Mouse (Mus musculus): Measurements from ENCODE around the gene Klk12.

Gene Klk12

GRCm38 (mm10) chr7:43797333-43797769 is 28.7 kb downstream of the Klk12 start, which contains the start of gene Klk8:
Gene Klk8, plus strand, starts transcription at chr7:43797577.
- DNase-seq = no peak

DNA sequence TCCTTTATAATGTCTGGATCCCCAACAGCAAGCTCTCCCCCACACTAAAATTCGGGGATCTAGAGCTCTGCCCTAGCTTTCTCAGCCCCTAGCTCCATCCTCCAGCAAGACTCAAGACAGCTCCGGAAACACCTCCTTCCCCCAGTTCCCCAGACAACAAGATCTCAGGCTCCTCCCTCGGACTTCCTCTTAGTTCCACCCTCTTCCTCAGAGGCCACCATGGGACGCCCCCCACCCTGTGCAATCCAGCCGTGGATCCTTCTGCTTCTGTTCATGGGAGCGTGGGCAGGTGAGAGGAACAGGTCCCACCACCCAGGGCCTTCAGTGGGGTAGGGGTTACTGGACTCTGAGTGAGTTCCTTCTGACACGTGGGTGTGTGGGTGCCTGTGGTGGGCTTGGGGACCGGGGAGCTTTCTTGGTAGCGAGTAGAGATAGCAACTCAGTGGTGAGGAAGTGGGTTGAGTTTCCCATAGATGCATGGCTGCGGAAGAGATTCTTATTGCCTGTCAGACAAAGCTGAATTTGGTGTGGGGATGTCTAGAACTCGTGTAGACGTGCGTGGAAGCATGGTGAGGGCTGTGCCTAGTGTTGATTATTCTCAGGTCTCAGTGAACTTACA is 29.3 kb downstream of the Klk12 start:
- no peak for DNase-seq

DNA sequence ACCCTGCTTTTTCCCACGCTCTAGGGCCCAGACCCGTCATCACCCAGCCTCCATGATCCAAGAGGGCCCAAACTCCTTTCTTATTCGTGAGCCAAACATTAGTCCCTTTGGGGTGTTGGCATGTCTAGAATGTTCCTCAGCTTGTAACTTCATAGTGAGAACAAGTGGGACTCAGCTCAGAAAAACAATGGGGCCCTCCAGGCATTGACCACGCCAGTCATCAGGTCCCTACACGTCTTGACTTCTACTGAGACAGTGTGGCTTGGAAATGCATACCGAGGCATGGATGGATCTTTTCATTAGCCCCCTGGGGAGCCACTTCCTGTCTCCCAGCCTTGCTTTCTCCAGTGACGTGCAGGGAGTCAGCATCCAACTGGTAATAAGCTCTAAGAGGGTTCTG is 31.2 kb downstream of the Klk12 start:
- DNase-seq = no peak

GRCm38 (mm10) chr7:43810994-43811393 is 42.3 kb downstream of the Klk12 start, which contains the start of gene Klk7:
Gene Klk7, plus strand, starts transcription at chr7:43811294.
- no peak for DNase-seq

DNA sequence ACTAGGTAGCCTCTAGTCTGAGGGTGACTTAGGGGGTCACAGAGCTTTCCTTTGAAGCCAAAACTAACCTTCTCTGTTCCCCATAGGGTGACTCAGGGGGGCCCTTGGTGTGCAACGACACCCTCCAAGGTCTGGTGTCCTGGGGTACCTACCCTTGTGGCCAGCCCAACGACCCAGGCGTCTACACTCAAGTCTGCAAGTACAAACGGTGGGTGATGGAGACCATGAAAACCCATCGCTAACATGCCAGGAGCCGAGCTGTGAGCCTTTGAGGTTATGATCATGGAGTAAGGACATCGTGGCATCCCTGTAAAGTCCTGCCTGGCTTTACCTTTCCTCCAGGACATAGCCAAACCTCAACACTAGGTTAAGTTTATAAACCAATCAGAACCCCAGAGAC is 46.5 kb downstream of the Klk12 start:
- no peak for DNase-seq

- DNase-seq = no peak
Measured at GRCm38 (mm10) chr7:43816746-43817145, 48.0 kb downstream of the Klk12 start.

DNA sequence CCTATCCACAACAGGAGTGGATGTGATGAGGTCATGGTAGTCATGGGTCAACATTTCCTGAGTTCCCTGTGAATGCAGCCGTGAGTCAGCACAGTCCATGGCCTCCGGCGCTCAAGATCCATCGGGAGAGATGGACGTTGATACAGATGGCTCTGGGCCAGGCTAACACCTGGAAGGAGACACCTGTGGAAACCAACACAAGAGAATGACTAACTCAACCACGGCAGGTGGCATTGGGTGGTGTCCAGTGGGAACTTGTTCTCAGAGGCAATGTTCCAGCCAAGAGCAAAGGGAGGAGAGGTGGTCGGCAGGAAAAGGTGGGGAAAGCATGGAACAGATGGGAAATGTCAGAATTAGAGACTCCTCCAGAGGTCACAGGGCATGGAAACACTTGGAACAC is 52.9 kb downstream of the Klk12 start:
- DNase-seq = no peak
